Mouse (Mus musculus) CH12.LX (cell line): ENCODE results near the gene Htr2c. TPM values are rescaled to one million over a fixed set of nuclear protein-coding genes. Genes with fewer than 3 reads are reported as not detected.

ENCODE experiments used
- DNase-seq: peaks from one replicate; pipeline ENCODE4 v3.0.0-alpha.2; 2013; ENCODE audit errors: extremely low read depth
- H3K27ac ChIP-seq: 2 replicates; pipeline ENCODE4 v1.5.1; 2012; ENCODE audit warnings: low read depth, mild to moderate bottlenecking, control low read depth, moderate library complexity; ENCODE audit not compliant: insufficient read depth
- H3K27me3 ChIP-seq: replicated peaks from 2 replicates; pipeline ENCODE3; 2012; ENCODE audit warnings: inconsistent platforms
- H3K36me3 ChIP-seq, 2 experiments: replicated peaks in 1 of 2; 2 replicates each; pipeline versions ENCODE3 to v1.6.1; 2012; ENCODE audit warnings: inconsistent platforms in 1 of 2, low read length in 1 of 2, mild to moderate bottlenecking in 1 of 2, mixed read lengths in 1 of 2, moderate library complexity in 1 of 2; ENCODE audit not compliant: control insufficient read depth in 1 of 2, insufficient read depth in 1 of 2
- H3K4me1 ChIP-seq, 2 experiments: 2 replicates each; pipeline ENCODE4 v1.6.1; 2012; ENCODE audit warnings: inconsistent platforms in 1 of 2, moderate library complexity in 1 of 2; ENCODE audit not compliant: insufficient read depth in 2 of 2, control insufficient read depth in 1 of 2
- H3K4me2 ChIP-seq: 2 replicates; pipeline ENCODE4 v1.6.1; 2012; ENCODE audit warnings: low read depth, mild to moderate bottlenecking, control low read depth; ENCODE audit not compliant: poor library complexity, insufficient read depth, severe bottlenecking
- H3K4me3 ChIP-seq, 3 experiments: fragments of 150-350 bp in 1 of 3; sonication (generic) in 1 of 3; replicated peaks in 1 of 3; 2 replicates each; pipeline versions ENCODE3 to v1.5.1; 2011 to 2012; ENCODE audit warnings: low read depth in 2 of 3, low read length in 2 of 3, mild to moderate bottlenecking in 2 of 3, moderate library complexity in 2 of 3, control low read depth in 1 of 3, improper control_type of control experiment in 1 of 3, inconsistent platforms in 1 of 3, mixed read lengths in 1 of 3; ENCODE audit not compliant: poor library complexity in 1 of 3
- H3K79me2 ChIP-seq: replicated peaks from 2 replicates; pipeline ENCODE4 v1.6.1; 2012; ENCODE audit warnings: mild to moderate bottlenecking, moderate library complexity; ENCODE audit not compliant: control insufficient read depth, poor library complexity, insufficient read depth, severe bottlenecking; ENCODE audit errors: extremely low read depth
- H3K9ac ChIP-seq: 2 replicates; pipeline ENCODE4 v1.6.1; 2012; ENCODE audit warnings: low read depth, mild to moderate bottlenecking, control low read depth, moderate library complexity; ENCODE audit not compliant: insufficient read depth
- H3K9me3 ChIP-seq: replicated peaks from 2 replicates; pipeline ENCODE3; 2012; ENCODE audit warnings: low read length, inconsistent platforms, mixed read lengths
- CTCF ChIP-seq, 2 experiments: IDR thresholded peaks in 1 of 2; conservative IDR thresholded peaks in 1 of 2; 2 replicates each; pipeline ENCODE4 v1.5.1; 2011 to 2012; ENCODE audit warnings: low read depth in 2 of 2, low read length in 2 of 2, improper control_type of control experiment in 1 of 2, inconsistent platforms in 1 of 2, mild to moderate bottlenecking in 1 of 2, moderate library complexity in 1 of 2
- JUND ChIP-seq: conservative IDR thresholded peaks from 2 replicates; pipeline ENCODE4 v1.6.1; 2011; ENCODE audit warnings: low read depth, low read length, improper control_type of control experiment
- MAFK ChIP-seq: IDR thresholded peaks from 2 replicates; pipeline ENCODE4 v1.6.1; 2011; ENCODE audit warnings: low read length, improper control_type of control experiment; ENCODE audit not compliant: insufficient replicate concordance
- MAZ ChIP-seq: IDR thresholded peaks from 2 replicates; pipeline ENCODE4 v1.6.1; 2012; ENCODE audit warnings: low read depth, mild to moderate bottlenecking, inconsistent platforms, low read length, improper control_type of control experiment, moderate library complexity
- RCOR1 ChIP-seq: conservative IDR thresholded peaks from 2 replicates; pipeline ENCODE4 v1.6.1; 2012; ENCODE audit warnings: low read depth, mild to moderate bottlenecking, inconsistent platforms, low read length, improper control_type of control experiment
- TCF12 ChIP-seq: IDR thresholded peaks from 2 replicates; pipeline ENCODE4 v1.6.1; 2014; ENCODE audit warnings: low read depth, mild to moderate bottlenecking, inconsistent platforms, low read length, improper control_type of control experiment
- UBTF ChIP-seq: IDR thresholded peaks from 2 replicates; pipeline ENCODE4 v1.6.1; 2012; ENCODE audit warnings: low read depth, mild to moderate bottlenecking, inconsistent platforms, low read length, improper control_type of control experiment, moderate library complexity
- USF1 ChIP-seq: IDR thresholded peaks from 2 replicates; pipeline ENCODE4 v1.6.1; 2014; ENCODE audit warnings: low read depth, mild to moderate bottlenecking, inconsistent platforms, low read length, improper control_type of control experiment
- ZC3H11A ChIP-seq: IDR thresholded peaks from 2 replicates; pipeline ENCODE4 v1.6.1; 2012; ENCODE audit warnings: low read depth, mild to moderate bottlenecking, inconsistent platforms, low read length, improper control_type of control experiment
- ZKSCAN1 ChIP-seq: IDR thresholded peaks from 2 replicates; pipeline ENCODE4 v1.6.1; 2012; ENCODE audit warnings: low read depth, inconsistent platforms, low read length, improper control_type of control experiment, borderline replicate concordance
- dilution Hi-C: fragments of 300-500 bp; cut with MboI; formaldehyde crosslinking; loops from 2 replicates; pipeline ENCODE4 v1.14.3; 2020; ENCODE audit warnings: low sequenced_read_pairs; ENCODE audit not compliant: extremely low pct_unique_long_range_greater_than_20kb, extremely low pct_ligation_motif_present
- in situ Hi-C: fragments of 300-500 bp; cut with MboI; formaldehyde crosslinking; loops from 3 replicates; pipeline ENCODE4 v1.14.3; 2019; ENCODE audit warnings: low sequenced_read_pairs, low pct_ligation_motif_present, low pct_unique_long_range_greater_than_20kb, mixed read lengths
- polyA plus RNA-seq: library from polyadenylated mRNA; unstranded; fragments of >175 nt; gene quantifications from 2 replicates; pipeline ENCODE4 v1.2.1, GENCODE M21; 2012; ENCODE audit warnings: low read depth; ENCODE audit not compliant: insufficient read length
- total RNA-seq, 2 experiments: library from RNA; depleted of rRNA; stranded (reverse); fragments of 300-350 nt in 1 of 2; fragments of >200 nt in 1 of 2; gene quantifications; 2 replicates each; pipeline ENCODE4 v1.2.3; 2012 to 2014

Htr2c gene
- total and polyA plus RNA-seq, 3 experiments: not detected

DNA sequence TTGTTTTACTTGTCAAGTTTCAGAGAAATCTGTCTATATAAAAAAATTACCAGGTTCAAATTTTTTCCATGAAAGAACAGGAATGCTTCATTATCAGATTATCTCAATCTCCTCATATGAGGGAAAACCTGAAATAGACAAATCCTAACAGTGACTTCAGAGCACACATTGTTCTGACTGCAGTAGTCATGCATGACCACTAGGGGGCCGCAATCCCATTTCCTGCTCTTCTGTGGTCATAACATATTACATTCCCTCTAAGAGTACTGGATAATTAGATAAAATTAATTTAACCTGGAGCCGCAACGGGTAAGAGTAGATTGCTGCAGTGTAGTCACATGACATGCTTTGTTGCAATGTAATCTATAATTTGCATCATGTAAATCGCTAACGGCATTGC, 17.6 kb downstream of the Htr2c start:
- H3K79me2 ChIP-seq: no peaks in the 10 kb centered on the region
- no peak overlapping the region for H3K9ac ChIP-seq
- in situ Hi-C loops: no loop called here
- dilution Hi-C loops: no loop called here
- no peaks in the 10 kb centered on the region for H3K27me3 ChIP-seq
- no peaks in the 10 kb centered on the region for H3K4me1 ChIP-seq
- no peak for DNase-seq
- no peak overlapping the region for H3K27ac ChIP-seq
- no peaks in the 10 kb centered on the region for H3K9me3 ChIP-seq
- no peak overlapping the region for H3K4me3 ChIP-seq
- TF ChIP-seq RCOR1 (no peak), CTCF (conservative IDR thresholded peaks at IDR 0.05 in 1 of 2, IDR thresholded peaks at IDR 0.05 in 1 of 2; ENCODE audit: low read depth in 2 of 2, low read length in 2 of 2) (peak in 1 of 2 experiments; percentile 18; a peak in 2 of 4 replicates)
- no peaks in the 10 kb centered on the region for H3K36me3 ChIP-seq
- no peak overlapping the region for H3K4me2 ChIP-seq

- H3K79me2 ChIP-seq: no peaks in the 10 kb centered on the region
- dilution Hi-C loops (no loop called here), in situ Hi-C loops (no loop called here)
- TF ChIP-seq USF1 (no peak), JUND (no peak), MAZ (no peak), ZC3H11A (no peak), RCOR1 (no peak), ZKSCAN1 (no peak), MAFK (no peak), TCF12 (no peak)
- H3K27me3 ChIP-seq: no peaks in the 10 kb centered on the region
- no peaks in the 10 kb centered on the region for H3K4me1 ChIP-seq
- no peaks in the 10 kb centered on the region for H3K36me3 ChIP-seq
- H3K4me2 ChIP-seq: no peak overlapping the region
- no peaks in the 10 kb centered on the region for H3K9me3 ChIP-seq
- no peak overlapping the region for H3K4me3 ChIP-seq
- no peak for DNase-seq
- no peak overlapping the region for H3K9ac ChIP-seq
- H3K27ac ChIP-seq: no peak overlapping the region
Observed at GRCm38 (mm10) chrX:147055730-147056129, 93.4 kb downstream of the Htr2c start.

GRCm38 (mm10) chrX:147071622-147072021, 109.3 kb downstream of the Htr2c start:
- H3K9ac ChIP-seq: no peak overlapping the region
- H3K9me3 ChIP-seq: no peaks in the 10 kb centered on the region
- no peaks in the 10 kb centered on the region for H3K27me3 ChIP-seq
- H3K27ac ChIP-seq: no peak overlapping the region
- H3K79me2 ChIP-seq: no peaks in the 10 kb centered on the region
- H3K4me1 ChIP-seq: no peaks in the 10 kb centered on the region
- no peak overlapping the region for H3K4me3 ChIP-seq
- in situ Hi-C loops: no loop called here
- DNase-seq: no peak
- dilution Hi-C loops: no loop called here
- no peaks in the 10 kb centered on the region for H3K36me3 ChIP-seq
- no peak overlapping the region for H3K4me2 ChIP-seq
- TF ChIP-seq UBTF (no peak), TCF12 (no peak), MAFK (no peak)
